Mouse (Mus musculus) embryonic facial prominence, embryonic 14.5 days (tissue): ENCODE results near the gene Thbd. TPM values are rescaled to one million over a fixed set of nuclear protein-coding genes. Genes with fewer than 3 reads are reported as not detected.

Experiments used
- ATAC-seq: fragments of 200-750 bp; cut with Nextera tagmentation; 2 replicates; pipeline ENCODE4 v1.8.0; 2017; ENCODE audit warnings: low read depth, moderate number of reproducible peaks, moderate TSS enrichment
- DNase-seq: peaks from one replicate; pipeline ENCODE4 v3.0.0-alpha.2; 2015; ENCODE audit warnings: low spot score
- H3K27ac ChIP-seq: fragments of 300-500 bp; sonication (generic); replicated peaks from 2 replicates; pipeline ENCODE4 v1.5.1; 2014; ENCODE audit warnings: low read depth, mild to moderate bottlenecking, low read length, moderate library complexity
- H3K27me3 ChIP-seq: fragments of 300-500 bp; sonication (generic); replicated peaks from 2 replicates; pipeline ENCODE4 v1.6.1; 2014; ENCODE audit warnings: low read length; ENCODE audit not compliant: control insufficient read depth, insufficient read depth
- H3K36me3 ChIP-seq: fragments of 300-500 bp; sonication (generic); 2 replicates; pipeline ENCODE4 v1.6.1; 2014; ENCODE audit warnings: low read length, mixed read lengths; ENCODE audit not compliant: control insufficient read depth, insufficient read depth
- H3K4me1 ChIP-seq: fragments of 300-500 bp; sonication (generic); 2 replicates; pipeline ENCODE4 v1.6.1; 2014; ENCODE audit warnings: antibody characterized with exemption, low read length; ENCODE audit not compliant: control insufficient read depth, insufficient read depth
- H3K4me2 ChIP-seq: fragments of 300-500 bp; sonication (generic); 2 replicates; pipeline ENCODE4 v1.6.1; 2014; ENCODE audit warnings: low read depth, mild to moderate bottlenecking, low read length, moderate library complexity, mixed read lengths
- H3K4me3 ChIP-seq: fragments of 300-500 bp; sonication (generic); 2 replicates; pipeline ENCODE4 v1.5.1; 2014; ENCODE audit warnings: low read depth, mild to moderate bottlenecking, low read length
- H3K9ac ChIP-seq: fragments of 300-500 bp; sonication (generic); 2 replicates; pipeline ENCODE4 v1.6.1; 2014; ENCODE audit warnings: low read depth, mild to moderate bottlenecking, low read length, moderate library complexity, mixed read lengths
- H3K9me3 ChIP-seq: fragments of 300-500 bp; sonication (generic); 2 replicates; pipeline ENCODE4 v1.6.1; 2016; ENCODE audit warnings: low read length; ENCODE audit not compliant: control insufficient read depth
- WGBS: fragments of 180-500 bp; shearing (Covaris S2); extraction: QIAGEN DNeasy Blood & Tissue Kit; methylation state at CpG from one replicate; pipeline ENCODE4 v1.1.7; 2014; 5-methylcytosine and 5-hydroxymethylcytosine counted together
- polyA plus RNA-seq: library from polyadenylated mRNA; unstranded; fragments of >200 nt; fragmentation: Nextera tagmentation; extraction: Ambion mirVana; gene quantifications from 2 replicates; pipeline ENCODE4 v1.2.1, GENCODE M21; 2014

Thbd gene
- polyA plus RNA-seq, 1 experiment from 2014 or later, result 31.4 TPM

- H3K27me3 ChIP-seq, result peaks cover 25% of the 10 kb centered on the region
Measured at GRCm38 (mm10) chr2:148397784-148398100, 10.2 kb downstream of the Thbd start.

DNA sequence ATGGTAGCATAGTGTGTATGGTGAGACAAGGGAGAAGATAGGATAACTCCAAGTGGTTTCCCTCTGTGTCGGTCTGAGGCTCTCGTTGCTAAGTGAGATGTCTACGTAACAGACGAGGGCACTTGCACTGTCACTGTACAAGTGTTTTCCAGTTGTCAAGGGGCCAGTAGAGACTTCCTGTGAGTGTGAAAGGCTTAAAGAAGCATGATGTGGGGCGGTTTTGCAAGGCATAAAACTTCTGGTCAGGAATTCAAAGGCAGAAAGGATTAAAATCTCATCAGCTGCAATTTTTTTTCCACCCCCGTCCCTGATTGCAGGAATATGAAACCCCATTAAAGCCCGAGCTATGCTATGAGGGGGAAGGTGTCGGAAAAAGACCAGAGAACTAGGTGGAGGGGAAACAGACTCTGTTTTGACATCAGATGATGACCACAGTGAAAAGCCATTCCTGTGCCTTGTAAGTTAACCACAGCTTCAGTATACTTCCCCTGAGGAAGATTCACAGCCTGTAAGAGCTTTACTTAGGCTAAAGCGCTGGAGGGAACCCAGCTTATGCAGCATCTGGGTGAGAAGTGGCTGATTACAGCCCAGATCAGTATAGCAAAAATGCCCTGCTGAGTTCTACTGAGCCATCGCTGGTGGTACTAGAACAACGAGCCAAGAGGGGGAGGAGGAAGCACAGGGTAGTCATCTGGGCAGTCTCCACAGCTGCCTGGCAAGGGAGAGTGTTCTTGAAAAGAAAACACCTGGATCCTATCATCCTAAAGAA, 10.8 kb downstream of the Thbd start:
- 47% methylated on average over 11 of the region's 11 CpGs for WGBS
- no peak for DNase-seq
- H3K9me3 ChIP-seq, result no peaks in the 10 kb centered on the region
- no peak overlapping the region for H3K27ac ChIP-seq
- peaks cover 17% of the 10 kb centered on the region; the same call in 1 of the 2 replicates for H3K4me1 ChIP-seq
- peak; percentile 21; the same call in 1 of the 2 replicates for ATAC-seq
- peaks cover 25% of the 10 kb centered on the region for H3K27me3 ChIP-seq
- H3K36me3 ChIP-seq, result no peaks in the 10 kb centered on the region
- H3K4me2 ChIP-seq, result peak overlapping the region; percentile 90
- H3K9ac ChIP-seq, result no peak overlapping the region
- no peak overlapping the region for H3K4me3 ChIP-seq

More at GRCm38 (mm10) chr2:148397784-148398100, 10.2 kb downstream of the Thbd start:
- no peak for ATAC-seq
- H3K4me3 ChIP-seq, result no peak overlapping the region
- no peak for DNase-seq
- H3K4me2 ChIP-seq, result peak overlapping the region; percentile 90; the same call in 1 of the 2 replicates
- no peak overlapping the region for H3K9ac ChIP-seq
- peaks cover 17% of the 10 kb centered on the region; the same call in 1 of the 2 replicates for H3K4me1 ChIP-seq
- H3K36me3 ChIP-seq, result no peaks in the 10 kb centered on the region
- no peaks in the 10 kb centered on the region for H3K9me3 ChIP-seq
- 71% methylated on average over 1 of the region's 1 CpGs for WGBS
- no peak overlapping the region for H3K27ac ChIP-seq

GRCm38 (mm10) chr2:148396209-148396608, 11.8 kb downstream of the Thbd start:
- DNase-seq (no peak), ATAC-seq (no peak)
- H3K9me3 ChIP-seq, result no peaks in the 10 kb centered on the region
- peak overlapping the region; percentile 54 for H3K4me3 ChIP-seq
- no peaks in the 10 kb centered on the region for H3K36me3 ChIP-seq
- peak overlapping the region; percentile 90 for H3K4me2 ChIP-seq
- H3K4me1 ChIP-seq, result peaks cover 17% of the 10 kb centered on the region; the same call in 1 of the 2 replicates
- H3K27ac ChIP-seq, result no peak overlapping the region
- H3K9ac ChIP-seq, result no peak overlapping the region
- 64% methylated on average over 10 of the region's 10 CpGs for WGBS
- H3K27me3 ChIP-seq, result peaks cover 25% of the 10 kb centered on the region

DNA sequence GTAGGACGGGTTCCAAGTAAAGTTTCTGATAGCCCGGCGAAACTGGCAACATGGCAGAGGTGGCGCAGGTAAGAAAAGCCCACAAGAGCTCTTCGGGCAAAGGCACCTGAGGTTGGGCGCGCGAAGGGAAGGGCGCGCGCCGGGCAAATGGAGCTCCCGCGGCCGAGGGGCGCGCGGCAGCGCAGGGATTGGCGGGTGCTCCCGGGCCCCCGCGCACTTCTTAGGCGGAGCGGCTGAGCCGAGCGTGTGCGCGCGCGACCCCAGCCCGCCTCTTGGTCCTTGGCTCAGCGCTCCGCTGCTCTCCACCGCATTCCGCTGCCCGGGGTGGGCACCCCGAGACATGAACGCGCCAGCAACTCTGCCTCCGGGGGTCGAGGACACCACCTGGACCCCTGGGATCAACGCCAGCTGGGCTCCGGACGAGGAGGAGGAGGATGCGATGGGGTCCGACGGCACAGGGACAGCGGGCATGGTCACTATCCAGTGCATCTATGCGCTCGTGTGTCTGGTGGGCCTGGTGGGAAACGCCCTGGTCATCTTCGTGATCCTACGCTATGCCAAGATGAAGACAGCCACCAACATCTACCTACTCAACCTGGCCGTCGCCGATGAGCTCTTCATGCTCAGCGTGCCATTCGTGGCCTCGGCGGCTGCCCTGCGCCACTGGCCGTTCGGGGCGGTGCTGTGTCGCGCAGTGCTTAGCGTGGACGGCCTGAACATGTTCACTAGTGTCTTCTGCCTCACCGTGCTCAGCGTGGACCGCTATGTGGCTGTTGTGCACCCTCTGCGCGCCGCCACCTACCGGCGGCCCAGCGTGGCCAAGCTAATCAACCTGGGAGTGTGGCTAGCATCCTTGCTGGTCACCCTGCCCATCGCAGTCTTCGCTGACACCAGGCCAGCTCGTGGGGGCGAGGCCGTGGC, 12.6 kb downstream of the Thbd start, which contains the start of gene Sstr4:
Sstr4 (plus strand) TSS at position 214 of the 921 bp plus-strand sequence.
- Histone ChIP-seq H3K27ac (no peak within 1 kb of the TSS), H3K27me3 (peaks cover 25% of the 10 kb centered on the region), H3K9ac (peak within 1 kb of the TSS; percentile 60), H3K9me3 (no peaks in the 10 kb centered on the region), H3K4me1 (peaks cover 17% of the 10 kb centered on the region; the same call in 1 of the 2 replicates), H3K4me3 (peak within 1 kb of the TSS; percentile 54), H3K4me2 (peak within 1 kb of the TSS; percentile 90), H3K36me3 (no peaks in the 10 kb centered on the region)
- whole genome bisulfite sequencing, result 7% methylated on average over 53 of the region's 83 CpGs
- peak; percentile 71 for ATAC-seq
- DNase-seq, result peak; percentile 46

- Histone ChIP-seq H3K27ac (no peak overlapping the region), H3K27me3 (peaks cover 25% of the 10 kb centered on the region), H3K9ac (no peak overlapping the region), H3K4me1 (peaks cover 17% of the 10 kb centered on the region; the same call in 1 of the 2 replicates), H3K4me2 (no peak overlapping the region), H3K4me3 (no peak overlapping the region), H3K36me3 (no peaks in the 10 kb centered on the region), H3K9me3 (no peaks in the 10 kb centered on the region)
- no peak for ATAC-seq
- no peak for DNase-seq
Measured at GRCm38 (mm10) chr2:148393846-148394245, 14.1 kb downstream of the Thbd start.

DNA sequence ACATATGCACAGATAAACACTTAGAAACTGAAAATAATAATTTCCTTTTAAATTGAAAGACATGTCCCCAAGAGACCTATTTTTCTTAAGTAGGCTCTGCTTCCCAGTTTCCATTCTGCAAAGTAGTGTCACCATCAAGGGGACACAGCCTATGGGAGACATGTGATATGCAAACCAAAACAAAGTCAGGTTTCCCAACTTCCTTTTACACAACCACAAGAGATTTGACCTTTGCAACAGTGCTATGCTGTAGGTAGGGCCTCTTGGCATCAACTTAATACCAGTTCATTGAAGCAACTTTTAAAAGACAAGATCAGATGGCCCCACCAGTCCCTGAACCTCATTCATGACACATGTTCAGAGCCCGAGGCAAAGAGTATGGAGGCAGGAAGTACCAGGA, 14.8 kb downstream of the Thbd start:
- H3K36me3 ChIP-seq, result no peaks in the 10 kb centered on the region
- 64% methylated on average over 1 of the region's 1 CpGs for WGBS
- H3K4me2 ChIP-seq, result no peak overlapping the region
- no peak overlapping the region for H3K9ac ChIP-seq
- no peaks in the 10 kb centered on the region for H3K9me3 ChIP-seq
- DNase-seq, result no peak
- ATAC-seq, result no peak
- no peak overlapping the region for H3K27ac ChIP-seq
- H3K27me3 ChIP-seq, result peaks cover 25% of the 10 kb centered on the region
- H3K4me1 ChIP-seq, result peaks cover 17% of the 10 kb centered on the region; the same call in 1 of the 2 replicates
- H3K4me3 ChIP-seq, result no peak overlapping the region

DNA sequence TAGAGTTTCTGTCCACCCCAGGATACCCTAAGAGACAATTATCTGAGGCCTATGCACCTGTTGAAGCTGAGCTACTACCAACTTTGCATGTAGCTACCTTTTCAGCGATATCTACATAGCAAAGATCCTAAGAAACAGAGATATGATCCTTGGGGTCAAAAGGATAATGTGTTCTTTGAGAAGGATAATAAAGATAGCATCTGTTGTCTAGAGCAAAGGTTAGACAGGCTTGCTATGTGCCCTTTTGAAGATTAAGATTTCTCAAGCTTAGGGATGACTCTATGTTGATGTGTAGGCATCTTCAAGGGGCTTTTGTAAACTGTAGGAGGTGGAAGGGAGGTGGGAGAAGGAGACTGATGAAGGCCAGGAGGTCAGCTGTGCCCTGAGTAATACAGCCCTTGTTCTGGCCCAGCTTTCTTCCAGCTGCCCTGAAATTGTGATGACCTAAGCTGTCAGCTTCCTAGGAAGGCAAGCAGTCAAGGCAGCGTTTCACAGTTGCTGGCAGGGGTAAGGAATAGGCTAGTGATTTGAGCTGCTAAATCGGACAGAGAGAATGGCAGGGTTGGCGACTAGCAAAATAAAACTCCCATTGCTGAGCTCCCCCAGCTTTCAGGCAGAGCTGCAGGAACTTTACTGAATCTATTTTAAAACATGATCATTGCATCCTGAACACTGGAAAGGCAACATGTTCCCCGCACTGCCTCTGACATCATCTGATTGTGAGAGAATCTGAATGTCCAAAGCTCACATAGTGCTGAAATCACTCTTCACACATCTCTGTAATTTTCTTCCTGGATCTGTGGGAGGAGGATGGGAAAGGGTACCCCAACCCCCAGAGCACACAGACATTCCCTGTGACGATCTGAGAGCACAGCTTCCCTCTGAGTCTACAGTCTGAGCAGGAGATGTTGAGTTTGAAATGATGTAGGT, 20.1 kb downstream of the Thbd start:
- no peak overlapping the region for H3K27ac ChIP-seq
- ATAC-seq (no peak), DNase-seq (no peak)
- no peaks in the 10 kb centered on the region for H3K9me3 ChIP-seq
- no peaks in the 10 kb centered on the region for H3K27me3 ChIP-seq
- no peak overlapping the region for H3K9ac ChIP-seq
- H3K4me2 ChIP-seq, result no peak overlapping the region
- no peaks in the 10 kb centered on the region for H3K36me3 ChIP-seq
- WGBS, result 64% methylated on average over 6 of the region's 6 CpGs
- 0 out of 2 replicates have a peak, but pooled peaks cover 7% of the 10 kb centered on the region for H3K4me1 ChIP-seq
- H3K4me3 ChIP-seq, result no peak overlapping the region

DNA sequence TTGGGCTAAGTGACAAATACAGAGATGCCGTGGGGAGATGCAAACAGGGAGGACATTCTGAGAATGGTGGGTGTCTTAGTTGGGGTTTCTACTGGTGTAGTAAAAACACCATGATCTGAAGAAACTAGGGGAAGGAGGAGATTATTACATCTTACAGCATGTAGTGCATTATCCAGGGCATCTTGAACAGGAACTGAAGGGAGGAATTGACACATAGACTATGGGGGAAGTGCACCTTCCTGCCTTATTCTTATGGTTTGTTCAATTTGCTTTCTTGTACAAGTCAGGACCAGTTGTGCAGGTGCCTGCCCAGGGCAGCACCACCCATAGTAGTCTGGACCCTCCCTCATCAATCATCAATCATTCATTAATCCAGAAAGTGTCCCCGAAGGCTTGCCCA, 21.1 kb downstream of the Thbd start:
- 0 out of 2 replicates have a peak, but pooled peaks cover 7% of the 10 kb centered on the region for H3K4me1 ChIP-seq
- no peak for DNase-seq
- 80% methylated on average over 2 of the region's 2 CpGs for WGBS
- H3K9me3 ChIP-seq, result no peaks in the 10 kb centered on the region
- no peaks in the 10 kb centered on the region for H3K36me3 ChIP-seq
- no peak overlapping the region for H3K27ac ChIP-seq
- ATAC-seq, result no peak
- H3K27me3 ChIP-seq, result no peaks in the 10 kb centered on the region
- H3K9ac ChIP-seq, result no peak overlapping the region
- no peak overlapping the region for H3K4me2 ChIP-seq
- H3K4me3 ChIP-seq, result no peak overlapping the region
